Mouse (Mus musculus): ENCODE results near the gene Defa36. TPM values are rescaled to one million over a fixed set of nuclear protein-coding genes. Genes with fewer than 3 reads are reported as not detected.
"Not testable (repeated sequence)": the region's sequence is repeated elsewhere in the genome, so short reads cannot be mapped to it uniquely, and the experiment has no call there.

The Defa36 gene
- polyA plus RNA-seq (2015; fragmentation: Nextera tagmentation; extraction: Ambion mirVana) = not detected in 2 replicates

DNA sequence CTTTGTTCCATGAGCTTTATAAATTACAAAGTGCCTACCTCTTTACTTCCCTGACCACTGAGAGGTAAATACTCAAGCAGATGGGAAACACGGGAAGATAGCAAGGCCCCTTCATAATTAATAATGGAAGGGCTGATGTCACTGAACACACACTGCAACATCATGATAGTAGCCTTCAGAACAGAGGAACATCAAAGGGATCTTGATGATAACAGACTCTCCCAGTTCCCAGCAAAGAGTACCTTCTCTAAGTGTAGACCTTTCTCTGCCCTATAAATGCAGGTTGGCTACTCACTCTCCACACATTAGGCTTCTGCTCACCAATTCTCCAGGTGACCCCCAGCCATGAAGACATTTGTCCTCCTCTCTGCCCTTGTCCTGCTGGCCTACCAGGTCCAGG, at the start of gene Defa36:
TSS of gene Defa36 (plus strand) at position 301 of the 400 bp plus-strand sequence.
- H3K27ac ChIP-seq; H3K4me1 ChIP-seq (replicated peaks); H3K36me3 ChIP-seq; ATAC-seq (replicated peaks; ENCODE audit: insufficient number of reproducible peaks, insufficient read depth, low FRiP score, low read depth); H3K9ac ChIP-seq; H3K9me3 ChIP-seq (replicated peaks); H3K4me2 ChIP-seq; H3K27me3 ChIP-seq; H3K4me3 ChIP-seq: not testable (repeated sequence)
- WGBS = no CpG with 5 or more reads among the region's 1 CpGs

DNA sequence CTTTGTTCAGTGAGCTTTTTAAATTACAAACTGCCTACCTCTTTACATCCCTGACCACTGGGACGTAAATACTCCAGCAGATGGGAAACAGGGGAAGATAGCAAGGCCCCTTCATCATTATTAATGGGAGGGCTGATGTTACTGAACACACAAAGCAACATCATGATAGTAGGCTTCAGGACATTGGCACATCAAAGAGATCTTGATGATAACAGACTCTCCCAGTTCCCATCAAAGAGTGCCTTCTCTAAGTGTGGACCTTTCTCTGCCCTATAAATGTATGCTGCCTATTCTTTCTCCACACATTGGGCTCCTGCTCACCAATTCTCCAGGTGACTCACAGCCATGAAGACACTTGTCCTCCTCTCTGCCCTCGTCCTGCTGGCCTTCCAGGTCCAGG, 49.0 kb upstream of the Defa36 start, which contains the start of gene Defa2:
TSS of gene Defa2 (plus strand) at position 301 of the 400 bp plus-strand sequence.
- ATAC-seq (replicated peaks; ENCODE audit: insufficient number of reproducible peaks, insufficient read depth, low FRiP score, low read depth); H3K4me3 ChIP-seq; H3K27me3 ChIP-seq; H3K4me1 ChIP-seq (replicated peaks); H3K9ac ChIP-seq; H3K36me3 ChIP-seq; H3K9me3 ChIP-seq (replicated peaks); H3K27ac ChIP-seq; H3K4me2 ChIP-seq: not testable (repeated sequence)
- no CpG with 5 or more reads among the region's 2 CpGs for WGBS

DNA sequence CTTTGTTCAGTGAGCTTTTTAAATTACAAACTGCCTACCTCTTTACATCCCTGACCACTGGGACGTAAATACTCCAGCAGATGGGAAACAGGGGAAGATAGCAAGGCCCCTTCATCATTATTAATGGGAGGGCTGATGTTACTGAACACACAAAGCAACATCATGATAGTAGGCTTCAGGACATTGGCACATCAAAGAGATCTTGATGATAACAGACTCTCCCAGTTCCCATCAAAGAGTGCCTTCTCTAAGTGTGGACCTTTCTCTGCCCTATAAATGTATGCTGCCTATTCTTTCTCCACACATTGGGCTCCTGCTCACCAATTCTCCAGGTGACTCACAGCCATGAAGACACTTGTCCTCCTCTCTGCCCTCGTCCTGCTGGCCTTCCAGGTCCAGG, 35.7 kb upstream of the Defa36 start, which contains the start of gene Defa33:
TSS of gene Defa33 (plus strand) at position 301 of the 400 bp plus-strand sequence.
- H3K36me3 ChIP-seq; H3K4me3 ChIP-seq; H3K4me2 ChIP-seq; ATAC-seq (replicated peaks; ENCODE audit: insufficient number of reproducible peaks, insufficient read depth, low FRiP score, low read depth); H3K9ac ChIP-seq; H3K27me3 ChIP-seq; H3K9me3 ChIP-seq (replicated peaks); H3K27ac ChIP-seq; H3K4me1 ChIP-seq (replicated peaks): not testable (repeated sequence)
- WGBS = no CpG with 5 or more reads among the region's 2 CpGs

DNA sequence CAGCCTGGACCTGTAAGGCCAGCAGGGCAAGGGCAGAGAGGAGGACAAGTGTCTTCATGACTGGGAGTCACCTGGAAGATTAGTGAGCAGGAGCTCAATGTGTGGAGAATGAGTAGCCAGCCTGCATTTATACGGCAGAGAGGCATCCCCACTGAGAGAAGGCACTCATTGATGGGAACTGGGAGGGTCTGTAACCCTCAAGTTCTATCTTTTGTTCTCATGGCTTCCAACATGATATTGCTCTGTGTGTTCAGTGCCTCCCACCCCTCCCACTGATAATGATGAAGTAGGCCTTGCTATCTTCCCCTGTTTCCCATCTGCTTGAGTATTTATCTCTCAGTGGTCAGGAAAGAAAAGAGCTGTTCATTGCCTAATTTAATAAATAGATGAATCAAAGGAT, 29.2 kb downstream of the Defa36 start, which contains the start of gene Gm7849:
TSS of gene Gm7849 (minus strand) at position 101 of the 400 bp plus-strand sequence.
- not testable (repeated sequence) for H3K4me1 ChIP-seq (replicated peaks); H3K27me3 ChIP-seq; H3K9me3 ChIP-seq (replicated peaks); H3K4me3 ChIP-seq; H3K27ac ChIP-seq; ATAC-seq (replicated peaks; ENCODE audit: insufficient number of reproducible peaks, insufficient read depth, low FRiP score, low read depth); H3K36me3 ChIP-seq; H3K4me2 ChIP-seq; H3K9ac ChIP-seq
- no CpG with 5 or more reads among the region's 1 CpGs for WGBS

Other genes with a start within 250 kb of the Defa36 start
- gene Defa31, start 235.8 kb upstream of the Defa36 start, polyA plus RNA-seq (2015; fragmentation: Nextera tagmentation; extraction: Ambion mirVana) = not detected in 2 replicates
- gene Gm15293, start 225.8 kb upstream of the Defa36 start, polyA plus RNA-seq (2015; fragmentation: Nextera tagmentation; extraction: Ambion mirVana) = not detected in 2 replicates
- not detected in 2 replicates for gene Gm15292, start 177.7 kb upstream of the Defa36 start, polyA plus RNA-seq (2015; fragmentation: Nextera tagmentation; extraction: Ambion mirVana)
- not detected in 2 replicates for gene Defa27, start 111.9 kb upstream of the Defa36 start, polyA plus RNA-seq (2015; fragmentation: Nextera tagmentation; extraction: Ambion mirVana)
- not detected in 2 replicates for gene Defa29, start 100.4 kb upstream of the Defa36 start, polyA plus RNA-seq (2015; fragmentation: Nextera tagmentation; extraction: Ambion mirVana)
- gene Defa2, start 48.9 kb upstream of the Defa36 start, polyA plus RNA-seq (2015; fragmentation: Nextera tagmentation; extraction: Ambion mirVana) = not detected in 2 replicates
- not detected in 2 replicates for gene Defa33, start 35.6 kb upstream of the Defa36 start, polyA plus RNA-seq (2015; fragmentation: Nextera tagmentation; extraction: Ambion mirVana)
- gene Gm7849, start 29.1 kb downstream of the Defa36 start, polyA plus RNA-seq (2015; fragmentation: Nextera tagmentation; extraction: Ambion mirVana) = not detected in 2 replicates
- gene Defa20, start 81.8 kb downstream of the Defa36 start, polyA plus RNA-seq (2015; fragmentation: Nextera tagmentation; extraction: Ambion mirVana) = not detected in 2 replicates
- not detected in 2 replicates for gene Defa32, start 101.6 kb downstream of the Defa36 start, polyA plus RNA-seq (2015; fragmentation: Nextera tagmentation; extraction: Ambion mirVana)
- gene Defa37, start 138.0 kb downstream of the Defa36 start, polyA plus RNA-seq (2015; fragmentation: Nextera tagmentation; extraction: Ambion mirVana) = not detected in 2 replicates
- not detected in 2 replicates for gene Defa28, start 155.6 kb downstream of the Defa36 start, polyA plus RNA-seq (2015; fragmentation: Nextera tagmentation; extraction: Ambion mirVana)
- not detected in 2 replicates for gene Gm7861, start 167.1 kb downstream of the Defa36 start, polyA plus RNA-seq (2015; fragmentation: Nextera tagmentation; extraction: Ambion mirVana)
- gene Defa26, start 190.8 kb downstream of the Defa36 start, polyA plus RNA-seq (2015; fragmentation: Nextera tagmentation; extraction: Ambion mirVana) = not detected in 2 replicates
- gene Defa17, start 228.4 kb downstream of the Defa36 start, polyA plus RNA-seq (2015; fragmentation: Nextera tagmentation; extraction: Ambion mirVana) = not detected in 2 replicates
- gene Defa34, start 238.4 kb downstream of the Defa36 start, polyA plus RNA-seq (2015; fragmentation: Nextera tagmentation; extraction: Ambion mirVana) = not detected in 2 replicates